Mouse (Mus musculus) liver, postnatal 0 days (tissue): ENCODE results near the gene Sez6l. TPM values are rescaled to one million over a fixed set of nuclear protein-coding genes. Genes with fewer than 3 reads are reported as not detected.

Experiments used
- ATAC-seq: fragments of 200-750 bp; cut with Nextera tagmentation; 2 replicates; pipeline ENCODE4 v1.8.0; 2017; ENCODE audit warnings: mild to moderate bottlenecking, moderate library complexity
- DNase-seq: peaks from one replicate; pipeline ENCODE4 v3.0.0-alpha.2; 2016
- H3K27ac ChIP-seq: fragments of 300-500 bp; sonication (generic); 2 replicates; pipeline ENCODE4 v1.5.1; 2014; ENCODE audit warnings: antibody characterized with exemption, moderate library complexity, mild to moderate bottlenecking, low read depth
- H3K27me3 ChIP-seq: fragments of 300-500 bp; sonication (generic); 2 replicates; pipeline ENCODE4 v1.6.1; 2014; ENCODE audit warnings: low read length, control low read depth, mixed read lengths; ENCODE audit not compliant: insufficient read depth
- H3K36me3 ChIP-seq: fragments of 300-500 bp; sonication (generic); replicated peaks from 2 replicates; pipeline ENCODE4 v1.6.1; 2014; ENCODE audit warnings: mild to moderate bottlenecking, control low read depth, low read length, moderate library complexity, mixed read lengths; ENCODE audit not compliant: insufficient read depth
- H3K4me1 ChIP-seq: fragments of 300-500 bp; sonication (generic); 2 replicates; pipeline ENCODE4 v1.6.1; 2014; ENCODE audit warnings: antibody characterized with exemption, mild to moderate bottlenecking, control low read depth; ENCODE audit not compliant: insufficient read depth
- H3K4me2 ChIP-seq: fragments of 300-500 bp; sonication (generic); 2 replicates; pipeline ENCODE4 v1.6.1; 2014; ENCODE audit warnings: low read depth, mild to moderate bottlenecking, low read length, moderate library complexity, mixed read lengths
- H3K4me3 ChIP-seq: fragments of 300-500 bp; sonication (generic); 2 replicates; pipeline ENCODE4 v1.5.1; 2014; ENCODE audit warnings: low read depth, low read length
- H3K9ac ChIP-seq: fragments of 300-500 bp; sonication (generic); replicated peaks from 2 replicates; pipeline ENCODE4 v1.6.1; 2014; ENCODE audit warnings: mild to moderate bottlenecking, moderate library complexity
- H3K9me3 ChIP-seq: fragments of 300-500 bp; sonication (generic); 2 replicates; pipeline ENCODE4 v1.6.1; 2016; ENCODE audit warnings: mild to moderate bottlenecking, control low read depth, low read length, mixed read lengths
- CTCF ChIP-seq: sonication (generic); IDR thresholded peaks from 2 replicates; pipeline ENCODE4 v1.5.1; 2016; ENCODE audit warnings: antibody characterized with exemption, low read depth
- EP300 ChIP-seq: IDR thresholded peaks from 2 replicates; pipeline ENCODE4 v1.6.1; 2016; ENCODE audit warnings: antibody characterized with exemption, low read depth, mild to moderate bottlenecking
- WGBS: fragments of 180-500 bp; shearing (Covaris S2); extraction: QIAGEN DNeasy Blood & Tissue Kit; methylation state at CpG from one replicate; pipeline ENCODE4 v1.1.7; 2014; ENCODE audit not compliant: insufficient replicate concordance; 5-methylcytosine and 5-hydroxymethylcytosine counted together
- polyA plus RNA-seq: library from polyadenylated mRNA; unstranded; fragments of >200 nt; fragmentation: Nextera tagmentation; extraction: Ambion mirVana; gene quantifications from 2 replicates; pipeline ENCODE4 v1.2.1, GENCODE M21; 2015

The Sez6l gene
- not detected in 2 replicates for polyA plus RNA-seq

DNA sequence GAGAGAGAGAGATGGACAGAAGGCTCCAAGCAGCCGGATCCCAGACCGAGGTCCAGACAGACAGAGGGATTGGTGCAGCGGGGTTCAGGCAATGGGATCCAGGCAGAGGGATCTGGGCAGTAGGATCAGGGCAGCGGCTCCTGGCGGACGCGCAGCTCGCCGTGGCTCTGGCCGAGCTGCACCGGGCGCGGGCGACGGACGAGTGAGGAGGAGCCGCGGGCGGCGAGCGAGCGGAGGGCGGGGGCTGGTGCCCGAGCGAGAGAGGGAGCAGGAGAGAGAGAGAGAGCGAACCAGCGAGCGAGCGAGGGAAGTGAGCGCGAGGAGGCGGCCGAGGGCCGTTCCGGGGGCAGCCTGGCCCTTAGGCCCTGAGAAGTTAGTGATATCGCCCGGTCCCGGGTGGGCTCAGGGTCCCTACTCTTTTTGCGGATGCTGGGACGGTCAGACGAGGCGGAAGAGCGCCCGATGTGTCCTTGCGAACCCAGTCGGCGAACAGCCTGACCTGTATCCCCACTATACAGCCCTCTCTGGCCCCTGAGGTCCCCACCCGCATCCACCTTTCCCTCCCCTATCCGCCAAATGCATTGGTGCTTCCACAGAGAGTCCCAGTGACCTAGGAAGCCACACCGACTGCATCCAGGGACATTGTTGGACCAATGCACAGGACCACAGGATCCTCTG, at the start of gene Sez6l:
Gene Sez6l, minus strand, starts transcription at position 193 of the 678 bp plus-strand sequence.
- no peak within 1 kb of the TSS; the same call in 1 of the 2 replicates for H3K9ac ChIP-seq
- H3K27ac ChIP-seq: no peak within 1 kb of the TSS
- H3K36me3 ChIP-seq: no peaks in the 10 kb centered on the region
- no peak within 1 kb of the TSS for H3K4me2 ChIP-seq
- no peaks in the 10 kb centered on the region for H3K9me3 ChIP-seq
- H3K4me3 ChIP-seq: no peak within 1 kb of the TSS
- peaks cover 52% of the 10 kb centered on the region for H3K27me3 ChIP-seq
- ATAC-seq (no peak), DNase-seq (no peak)
- TF ChIP-seq CTCF: no peak
- no peak for TF ChIP-seq EP300
- no peaks in the 10 kb centered on the region for H3K4me1 ChIP-seq
- WGBS: 2% methylated on average over 48 of the region's 50 CpGs

DNA sequence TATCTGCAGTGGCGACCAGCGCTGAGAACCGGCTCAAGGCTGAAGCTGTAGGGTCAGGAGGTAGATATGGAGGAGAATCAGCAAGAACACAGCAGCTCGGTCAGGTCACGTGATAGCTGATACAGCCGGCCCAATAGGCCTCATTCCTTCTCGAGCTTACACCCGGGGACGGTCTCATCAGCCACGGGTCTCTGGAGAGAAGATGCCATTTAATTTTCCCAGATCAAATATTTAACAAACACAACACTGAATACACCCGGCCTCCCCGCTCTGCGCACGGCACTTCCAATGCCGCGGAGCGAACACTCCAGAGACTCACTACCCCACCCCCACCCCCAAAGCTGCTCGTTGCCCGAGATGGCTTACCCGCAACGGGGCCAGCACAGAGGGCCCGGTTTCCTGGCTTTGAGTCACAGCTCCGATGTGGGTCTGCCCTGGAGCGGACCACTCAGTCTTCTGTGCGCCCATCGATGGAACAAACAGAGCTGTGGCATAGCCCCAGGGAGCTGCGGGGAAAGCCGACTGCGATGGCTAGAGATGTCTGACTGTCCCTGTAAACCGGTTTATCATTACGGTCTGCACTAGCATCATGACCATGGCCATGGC, 48.7 kb upstream of the Sez6l start:
- ATAC-seq (no peak), DNase-seq (no peak)
- H3K27me3 ChIP-seq: no peaks in the 10 kb centered on the region
- TF ChIP-seq EP300 (no peak), CTCF (no peak)
- H3K4me1 ChIP-seq: no peaks in the 10 kb centered on the region
- no peaks in the 10 kb centered on the region for H3K9me3 ChIP-seq
- no peak overlapping the region for H3K27ac ChIP-seq
- 33% methylated on average over 31 of the region's 31 CpGs for WGBS
- H3K9ac ChIP-seq: no peak overlapping the region
- no peak overlapping the region for H3K4me3 ChIP-seq
- H3K36me3 ChIP-seq: no peaks in the 10 kb centered on the region
- no peak overlapping the region for H3K4me2 ChIP-seq

DNA sequence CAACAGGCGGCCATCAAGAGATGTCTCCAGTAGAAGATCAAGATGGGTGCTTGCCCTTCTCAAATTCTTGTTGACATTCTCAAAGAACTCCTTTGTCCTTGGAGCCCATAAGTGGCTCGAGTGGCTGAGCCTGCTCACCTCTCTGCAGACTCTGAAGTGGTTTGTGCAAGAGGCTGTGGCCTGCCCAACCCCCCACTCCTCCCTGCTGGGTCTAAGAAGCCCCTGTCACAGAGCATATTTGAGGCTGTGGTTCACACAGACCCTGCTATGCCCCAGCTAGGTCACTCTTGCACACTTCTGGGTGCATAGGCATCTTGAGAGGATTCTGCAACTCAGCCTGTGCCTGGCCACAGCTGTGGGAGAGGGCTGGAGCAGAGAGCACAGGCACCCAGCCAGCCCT, 46.0 kb upstream of the Sez6l start:
- Histone ChIP-seq H3K36me3 (no peaks in the 10 kb centered on the region), H3K4me2 (no peak overlapping the region), H3K9me3 (no peaks in the 10 kb centered on the region), H3K9ac (no peak overlapping the region), H3K4me1 (no peaks in the 10 kb centered on the region), H3K27me3 (no peaks in the 10 kb centered on the region), H3K27ac (no peak overlapping the region), H3K4me3 (no peak overlapping the region)
- no peak for DNase-seq
- no peak for TF ChIP-seq EP300
- no peak for TF ChIP-seq CTCF
- no peak for ATAC-seq
- WGBS: 38% methylated on average over 2 of the region's 2 CpGs

DNA sequence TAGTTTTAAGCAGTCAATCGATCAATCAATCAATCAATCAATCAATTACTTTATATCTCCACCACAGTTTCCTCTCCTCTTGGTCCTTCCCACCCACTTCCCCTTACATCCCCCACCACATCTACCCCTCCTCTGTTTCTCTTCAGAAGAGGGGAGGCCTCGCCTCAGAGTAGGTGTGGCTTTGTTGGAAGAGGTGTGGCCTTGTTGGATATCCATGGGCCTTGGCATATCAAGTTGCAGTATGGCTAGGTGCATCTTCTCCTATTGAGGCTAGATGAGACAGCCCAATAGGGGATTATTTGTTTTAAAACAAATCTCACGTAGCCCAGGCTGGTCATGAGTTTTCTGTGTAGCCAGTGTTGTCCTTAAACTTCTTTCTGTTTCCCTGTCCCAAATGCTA, 43.3 kb upstream of the Sez6l start:
- no peak overlapping the region for H3K9ac ChIP-seq
- no peak for DNase-seq
- H3K36me3 ChIP-seq: no peaks in the 10 kb centered on the region
- 36% methylated on average over 3 of the region's 3 CpGs for WGBS
- no peak overlapping the region for H3K27ac ChIP-seq
- H3K4me2 ChIP-seq: no peak overlapping the region
- no peak for ATAC-seq
- H3K9me3 ChIP-seq: no peaks in the 10 kb centered on the region
- no peak overlapping the region for H3K4me3 ChIP-seq
- no peaks in the 10 kb centered on the region for H3K27me3 ChIP-seq
- no peaks in the 10 kb centered on the region for H3K4me1 ChIP-seq
- TF ChIP-seq CTCF (no peak), EP300 (no peak)

DNA sequence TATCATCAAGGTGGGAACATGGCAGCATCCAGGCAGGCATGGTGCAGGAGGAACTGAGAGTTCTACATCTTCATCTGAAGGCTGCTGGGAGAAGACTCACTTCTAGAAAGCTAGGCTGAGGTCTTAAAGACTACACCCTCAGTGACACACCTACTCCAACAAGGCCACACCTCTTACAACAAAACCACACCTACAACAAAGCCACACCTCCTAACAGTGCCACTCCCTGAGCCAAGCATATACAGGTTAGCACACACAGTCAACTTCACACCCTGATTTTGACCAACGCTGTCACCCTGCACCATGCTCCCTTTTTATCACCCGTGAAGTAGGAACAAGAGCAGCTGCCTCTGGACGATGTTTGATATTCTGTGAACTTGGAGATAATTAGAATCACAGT, 42.4 kb upstream of the Sez6l start:
- no peak for ATAC-seq
- no peak overlapping the region for H3K4me2 ChIP-seq
- no peak overlapping the region for H3K9ac ChIP-seq
- DNase-seq: no peak
- no peaks in the 10 kb centered on the region for H3K9me3 ChIP-seq
- WGBS: 76% methylated on average over 3 of the region's 3 CpGs
- no peaks in the 10 kb centered on the region for H3K4me1 ChIP-seq
- TF ChIP-seq EP300 (no peak), CTCF (no peak)
- no peak overlapping the region for H3K27ac ChIP-seq
- H3K27me3 ChIP-seq: no peaks in the 10 kb centered on the region
- H3K4me3 ChIP-seq: no peak overlapping the region
- H3K36me3 ChIP-seq: no peaks in the 10 kb centered on the region

DNA sequence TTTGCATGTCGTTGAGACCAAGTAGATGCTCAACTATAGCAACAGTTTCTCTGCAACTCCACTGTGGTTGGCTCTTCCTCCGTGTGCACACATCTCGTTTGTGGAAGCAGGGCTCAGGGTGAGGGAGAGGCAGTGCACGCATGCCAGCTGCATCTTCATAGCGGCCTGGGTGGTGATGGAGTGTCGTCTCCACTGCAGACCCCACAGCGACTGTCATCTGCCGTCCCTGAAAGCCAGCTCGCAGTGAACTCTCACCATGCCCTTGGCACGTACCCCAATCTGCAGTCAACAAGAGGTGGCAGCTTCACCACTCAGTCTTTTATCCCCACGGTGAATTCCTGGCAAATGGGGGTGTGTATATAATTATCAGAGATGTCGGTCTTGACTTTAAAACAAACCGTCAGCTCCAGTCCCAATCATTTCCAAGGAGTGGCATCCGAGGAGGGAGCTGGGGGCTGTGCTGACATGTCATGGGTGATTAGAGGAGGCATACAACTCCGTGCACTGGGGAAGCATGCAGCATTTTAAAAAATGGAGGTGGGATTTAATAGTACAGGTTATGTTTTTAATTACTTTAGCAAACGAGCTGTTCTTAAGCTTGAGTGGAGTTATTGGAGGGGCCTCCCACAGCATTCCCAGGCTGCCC, 40.7 kb upstream of the Sez6l start:
- Histone ChIP-seq H3K36me3 (no peaks in the 10 kb centered on the region), H3K4me3 (no peak overlapping the region), H3K9me3 (no peaks in the 10 kb centered on the region), H3K27me3 (no peaks in the 10 kb centered on the region), H3K4me1 (no peaks in the 10 kb centered on the region), H3K27ac (no peak overlapping the region), H3K9ac (no peak overlapping the region), H3K4me2 (no peak overlapping the region)
- DNase-seq (no peak), ATAC-seq (no peak)
- TF ChIP-seq CTCF (no peak), EP300 (no peak)
- 75% methylated on average over 16 of the region's 16 CpGs for WGBS
